Mouse (Mus musculus): ENCODE measurements around the gene Cep164.
A peak's percentile ranks its signal among the peaks of the same experiment; 100 is the strongest.
"Not testable (repeated sequence)": the region's sequence is repeated elsewhere in the genome, so short reads cannot be mapped to it uniquely, and the experiment has no call there.

Gene Cep164

GRCm38 (mm10) chr9:45783249-45784069 lies 45.0 kb downstream of the Cep164 start:
- no peak for DNase-seq

- DNase-seq, result no peak
Observed at GRCm38 (mm10) chr9:45779201-45779600, 49.3 kb downstream of the Cep164 start.

GRCm38 (mm10) chr9:45776176-45776575 lies 52.3 kb downstream of the Cep164 start:
- not testable (repeated sequence) for DNase-seq

GRCm38 (mm10) chr9:45774088-45774487 lies 54.4 kb downstream of the Cep164 start:
- no peak for DNase-seq

- DNase-seq, result no peak
Observed at GRCm38 (mm10) chr9:45769596-45769995, 58.9 kb downstream of the Cep164 start.

- no peak for DNase-seq
Observed at GRCm38 (mm10) chr9:45768421-45768820, 60.1 kb downstream of the Cep164 start.

- DNase-seq, result no peak
Observed at GRCm38 (mm10) chr9:45767155-45767554, 61.3 kb downstream of the Cep164 start.

- DNase-seq, result no peak
Observed at GRCm38 (mm10) chr9:45766195-45766594, 62.3 kb downstream of the Cep164 start.

- peak; percentile 49 to 71 for DNase-seq
Observed at GRCm38 (mm10) chr9:45754452-45755091, 73.9 kb downstream of the Cep164 start.

- DNase-seq, result no peak
Observed at GRCm38 (mm10) chr9:45749917-45750316, 78.6 kb downstream of the Cep164 start.

GRCm38 (mm10) chr9:45745451-45745850 lies 83.0 kb downstream of the Cep164 start:
- DNase-seq, result no peak

GRCm38 (mm10) chr9:45740584-45740980 lies 87.9 kb downstream of the Cep164 start:
- DNase-seq, result peak in 1 of 2 experiments; percentile 15

- DNase-seq, result peak; percentile 54
Observed at GRCm38 (mm10) chr9:45739702-45740583, 88.5 kb downstream of the Cep164 start.

GRCm38 (mm10) chr9:45739001-45739701 lies 89.3 kb downstream of the Cep164 start:
- DNase-seq, result no peak

- DNase-seq, result no peak
Observed at GRCm38 (mm10) chr9:45733246-45733645, 95.2 kb downstream of the Cep164 start.

- DNase-seq, result no peak
Observed at GRCm38 (mm10) chr9:45731851-45732250, 96.6 kb downstream of the Cep164 start.

- DNase-seq, result no peak
Observed at GRCm38 (mm10) chr9:45719997-45720396, 108.5 kb downstream of the Cep164 start.

Data from lung, postnatal 4 days (tissue).